Mouse (Mus musculus) ES-Bruce4 (cell line): ENCODE measurements around the gene Kcnj3. TPM values are rescaled to one million over a fixed set of nuclear protein-coding genes. Genes with fewer than 3 reads are reported as not detected.

Source experiments
- H3K27ac ChIP-seq: 2 replicates; pipeline ENCODE4 v1.5.1; 2012; ENCODE audit warnings: low read length, inconsistent platforms; ENCODE audit not compliant: insufficient read depth
- H3K27me3 ChIP-seq: 2 replicates; pipeline ENCODE4 v1.6.1; 2012; ENCODE audit warnings: mild to moderate bottlenecking, low read length, inconsistent platforms; ENCODE audit not compliant: control insufficient read depth, poor library complexity, insufficient read depth, severe bottlenecking
- H3K36me3 ChIP-seq: 2 replicates; pipeline ENCODE4 v1.6.1; 2012; ENCODE audit warnings: inconsistent platforms, mild to moderate bottlenecking, low read length, moderate library complexity; ENCODE audit not compliant: control insufficient read depth, poor library complexity, insufficient read depth, severe bottlenecking
- H3K4me1 ChIP-seq: one replicate; pipeline ENCODE4 v1.8.1; 2011; ENCODE audit warnings: low read length; ENCODE audit not compliant: control insufficient read depth, insufficient read depth
- H3K4me3 ChIP-seq: 2 replicates; pipeline ENCODE4 v1.5.1; 2011; ENCODE audit warnings: low read depth, mild to moderate bottlenecking, low read length
- H3K9ac ChIP-seq: 2 replicates; pipeline ENCODE4 v1.6.1; 2012; ENCODE audit warnings: low read depth, mild to moderate bottlenecking, inconsistent platforms; ENCODE audit not compliant: poor library complexity, severe bottlenecking
- H3K9me3 ChIP-seq: replicated peaks from 2 replicates; pipeline ENCODE4 v1.6.1; 2012; ENCODE audit warnings: mild to moderate bottlenecking, low read length, inconsistent platforms; ENCODE audit not compliant: control insufficient read depth, poor library complexity, insufficient read depth, severe bottlenecking
- CTCF ChIP-seq: IDR thresholded peaks from one replicate; pipeline ENCODE4 v1.8.1; 2011; ENCODE audit warnings: low read depth, low read length
- EP300 ChIP-seq: IDR thresholded peaks from 2 replicates; pipeline ENCODE4 v1.6.1; 2011; ENCODE audit warnings: low read depth, low read length; ENCODE audit not compliant: insufficient read depth
- POLR2A ChIP-seq: IDR thresholded peaks from one replicate; pipeline ENCODE4 v1.8.1; 2011; ENCODE audit warnings: low read length; ENCODE audit not compliant: insufficient read depth
- polyA plus RNA-seq: library from polyadenylated mRNA; stranded (reverse); fragments of >200 nt; gene quantifications from 2 replicates; pipeline ENCODE4 v1.2.4, GENCODE M21; 2011; ENCODE audit warnings: low read depth; ENCODE audit not compliant: missing spikeins, insufficient read depth, insufficient read length

The Kcnj3 gene
- polyA plus RNA-seq, 1 experiment = not detected

GRCm38 (mm10) chr2:55503390-55504176 lies 67.8 kb downstream of the Kcnj3 start:
- H3K27ac ChIP-seq = no peak overlapping the region
- H3K4me3 ChIP-seq = no peak overlapping the region
- no peaks in the 10 kb centered on the region for H3K4me1 ChIP-seq
- no peaks in the 10 kb centered on the region for H3K36me3 ChIP-seq
- TF ChIP-seq POLR2A (no peak), EP300 (no peak), CTCF (no peak)
- no peak overlapping the region for H3K9ac ChIP-seq
- no peaks in the 10 kb centered on the region for H3K27me3 ChIP-seq
- no peaks in the 10 kb centered on the region for H3K9me3 ChIP-seq

- Histone ChIP-seq H3K27ac (no peak overlapping the region), H3K4me3 (no peak overlapping the region), H3K27me3 (no peaks in the 10 kb centered on the region), H3K36me3 (no peaks in the 10 kb centered on the region), H3K9ac (no peak overlapping the region), H3K9me3 (no peaks in the 10 kb centered on the region), H3K4me1 (no peaks in the 10 kb centered on the region)
- no peak for TF ChIP-seq POLR2A
- no peak for TF ChIP-seq CTCF
- no peak for TF ChIP-seq EP300
Measured at GRCm38 (mm10) chr2:55505712-55506111, 69.9 kb downstream of the Kcnj3 start.

- Histone ChIP-seq H3K27me3 (no peaks in the 10 kb centered on the region), H3K9me3 (no peaks in the 10 kb centered on the region), H3K4me1 (no peaks in the 10 kb centered on the region), H3K9ac (no peak overlapping the region), H3K36me3 (no peaks in the 10 kb centered on the region), H3K4me3 (no peak overlapping the region), H3K27ac (no peak overlapping the region)
- no peak for TF ChIP-seq EP300
- TF ChIP-seq CTCF = no peak
- TF ChIP-seq POLR2A = no peak
Measured at GRCm38 (mm10) chr2:55517297-55517696, 81.5 kb downstream of the Kcnj3 start.

GRCm38 (mm10) chr2:55532738-55533491 lies 97.1 kb downstream of the Kcnj3 start:
- Histone ChIP-seq H3K27ac (no peak overlapping the region), H3K9ac (no peak overlapping the region), H3K4me1 (no peaks in the 10 kb centered on the region), H3K9me3 (no peaks in the 10 kb centered on the region), H3K4me3 (no peak overlapping the region), H3K27me3 (no peaks in the 10 kb centered on the region), H3K36me3 (no peaks in the 10 kb centered on the region)
- TF ChIP-seq POLR2A (no peak), CTCF (no peak), EP300 (no peak)

GRCm38 (mm10) chr2:55534946-55535345 lies 99.2 kb downstream of the Kcnj3 start:
- TF ChIP-seq CTCF (no peak), POLR2A (no peak), EP300 (no peak)
- H3K9me3 ChIP-seq = no peaks in the 10 kb centered on the region
- no peak overlapping the region for H3K4me3 ChIP-seq
- no peaks in the 10 kb centered on the region for H3K36me3 ChIP-seq
- H3K4me1 ChIP-seq = no peaks in the 10 kb centered on the region
- H3K27me3 ChIP-seq = no peaks in the 10 kb centered on the region
- no peak overlapping the region for H3K27ac ChIP-seq
- H3K9ac ChIP-seq = no peak overlapping the region

- Histone ChIP-seq H3K9ac (no peak overlapping the region), H3K27ac (no peak overlapping the region), H3K9me3 (no peaks in the 10 kb centered on the region), H3K4me3 (no peak overlapping the region), H3K36me3 (no peaks in the 10 kb centered on the region), H3K27me3 (no peaks in the 10 kb centered on the region), H3K4me1 (no peaks in the 10 kb centered on the region)
- TF ChIP-seq POLR2A (no peak), CTCF (no peak), EP300 (no peak)
Measured at GRCm38 (mm10) chr2:55535482-55535881, 99.7 kb downstream of the Kcnj3 start.
